Mouse (Mus musculus) liver, embryonic 11.5 days (tissue): ENCODE measurements around the gene Rft1. TPM values are rescaled to one million over a fixed set of nuclear protein-coding genes. Genes with fewer than 3 reads are reported as not detected.

Experiments used
- ATAC-seq: fragments of 200-750 bp; cut with Nextera tagmentation; replicated peaks from 2 replicates; pipeline ENCODE4 v1.8.0; 2017; ENCODE audit warnings: moderate number of reproducible peaks, mild to moderate bottlenecking, moderate TSS enrichment, moderate library complexity; ENCODE audit not compliant: low FRiP score
- DNase-seq: peaks from one replicate; pipeline ENCODE4 v3.0.0-alpha.2; 2017; ENCODE audit warnings: low spot score
- H3K27ac ChIP-seq: fragments of 300-500 bp; sonication (generic); 2 replicates; pipeline ENCODE4 v1.5.1; 2014; ENCODE audit warnings: mild to moderate bottlenecking, low read depth, low read length, control low read depth
- H3K27me3 ChIP-seq: fragments of 300-500 bp; sonication (generic); replicated peaks from 2 replicates; pipeline ENCODE4 v1.6.1; 2014; ENCODE audit warnings: low read length, mixed read lengths; ENCODE audit not compliant: control insufficient read depth, insufficient read depth
- H3K36me3 ChIP-seq: fragments of 300-500 bp; sonication (generic); 2 replicates; pipeline ENCODE4 v1.6.1; 2014; ENCODE audit warnings: mild to moderate bottlenecking, low read length, moderate library complexity, mixed read lengths; ENCODE audit not compliant: control insufficient read depth, insufficient read depth
- H3K4me1 ChIP-seq: fragments of 300-500 bp; sonication (generic); replicated peaks from 2 replicates; pipeline ENCODE4 v1.6.1; 2014; ENCODE audit warnings: low read length, mixed read lengths; ENCODE audit not compliant: control insufficient read depth, insufficient read depth
- H3K4me2 ChIP-seq: fragments of 300-500 bp; sonication (generic); 2 replicates; pipeline ENCODE4 v1.6.1; 2014; ENCODE audit warnings: mild to moderate bottlenecking, control low read depth, moderate library complexity
- H3K4me3 ChIP-seq: fragments of 300-500 bp; sonication (generic); 2 replicates; pipeline ENCODE4 v1.5.1; 2014; ENCODE audit warnings: low read depth, low read length, control low read depth
- H3K9ac ChIP-seq: fragments of 300-500 bp; sonication (generic); 2 replicates; pipeline ENCODE4 v1.6.1; 2014; ENCODE audit warnings: low read depth, low read length, control low read depth
- H3K9me3 ChIP-seq: fragments of 300-500 bp; sonication (generic); 2 replicates; pipeline ENCODE4 v1.6.1; 2016; ENCODE audit warnings: low read length, inconsistent platforms, mixed read lengths; ENCODE audit not compliant: control insufficient read depth
- WGBS: fragments of 180-500 bp; shearing (Covaris S2); extraction: QIAGEN DNeasy Blood & Tissue Kit; methylation state at CpG from one replicate; pipeline ENCODE4 v1.1.7; 2014; 5-methylcytosine and 5-hydroxymethylcytosine counted together
- polyA plus RNA-seq: library from polyadenylated mRNA; unstranded; fragments of >200 nt; fragmentation: Nextera tagmentation; extraction: Ambion mirVana; gene quantifications from 2 replicates; pipeline ENCODE4 v1.2.1, GENCODE M21; 2014

Gene Rft1
- 9.7 and 9.8 TPM in 2 replicates for polyA plus RNA-seq

GRCm38 (mm10) chr14:30653943-30654659 is at the start of gene Rft1:
TSS of gene Rft1 (plus strand) at chr14:30654360.
- WGBS, result 2% methylated on average over 38 of the region's 38 CpGs
- Histone ChIP-seq H3K9me3 (no peaks in the 10 kb centered on the region), H3K4me2 (peak within 1 kb of the TSS; percentile 78), H3K9ac (peak within 1 kb of the TSS; percentile 100), H3K4me3 (peak within 1 kb of the TSS; percentile 95), H3K36me3 (peaks cover 3% of the 10 kb centered on the region), H3K27me3 (no peaks in the 10 kb centered on the region), H3K27ac (peak within 1 kb of the TSS; percentile 76), H3K4me1 (peaks cover 4% of the 10 kb centered on the region)
- ATAC-seq (peak; percentile 91), DNase-seq (peak; percentile 99)

DNA sequence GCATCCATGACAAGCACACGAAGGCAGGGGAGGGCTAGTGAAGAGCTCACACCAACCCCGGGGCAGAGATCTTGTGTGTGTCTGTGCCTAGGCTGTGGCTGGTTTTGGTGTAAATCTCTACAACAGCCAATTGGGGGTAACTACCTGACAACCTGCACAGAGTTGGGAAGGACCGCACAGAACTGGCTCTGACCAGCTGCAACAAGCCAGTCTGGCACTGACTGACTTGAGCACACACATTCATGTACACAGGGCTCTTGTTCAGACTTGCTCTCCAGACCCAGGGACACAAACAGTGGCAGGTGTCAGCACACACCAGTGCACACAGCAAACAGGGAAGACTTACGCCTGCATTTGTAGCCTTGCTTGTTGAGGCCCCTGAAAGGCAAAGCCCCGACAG is 47.3 kb upstream of the Rft1 start:
- peaks cover 5% of the 10 kb centered on the region; the same call in 1 of the 2 replicates for H3K36me3 ChIP-seq
- H3K27me3 ChIP-seq, result no peaks in the 10 kb centered on the region
- no peak overlapping the region for H3K4me3 ChIP-seq
- 89% methylated on average over 5 of the region's 5 CpGs for WGBS
- H3K9me3 ChIP-seq, result no peaks in the 10 kb centered on the region
- H3K9ac ChIP-seq, result no peak overlapping the region
- H3K4me2 ChIP-seq, result no peak overlapping the region
- DNase-seq (no peak), ATAC-seq (no peak)
- H3K4me1 ChIP-seq, result peaks cover 4% of the 10 kb centered on the region
- H3K27ac ChIP-seq, result no peak overlapping the region

- 67% methylated on average over 4 of the region's 4 CpGs for WGBS
- no peaks in the 10 kb centered on the region for H3K27me3 ChIP-seq
- DNase-seq (no peak), ATAC-seq (0 out of 2 replicates have a peak, but pooled peaks have one; percentile 24)
- H3K4me2 ChIP-seq, result no peak overlapping the region
- H3K9me3 ChIP-seq, result no peaks in the 10 kb centered on the region
- H3K36me3 ChIP-seq, result peaks cover 5% of the 10 kb centered on the region; the same call in 1 of the 2 replicates
- H3K9ac ChIP-seq, result no peak overlapping the region
- peaks cover 7% of the 10 kb centered on the region for H3K4me1 ChIP-seq
- no peak overlapping the region for H3K4me3 ChIP-seq
- no peak overlapping the region for H3K27ac ChIP-seq
These were observed 46.5 kb upstream of the Rft1 start for GRCm38 (mm10) chr14:30607696-30608095.

DNA sequence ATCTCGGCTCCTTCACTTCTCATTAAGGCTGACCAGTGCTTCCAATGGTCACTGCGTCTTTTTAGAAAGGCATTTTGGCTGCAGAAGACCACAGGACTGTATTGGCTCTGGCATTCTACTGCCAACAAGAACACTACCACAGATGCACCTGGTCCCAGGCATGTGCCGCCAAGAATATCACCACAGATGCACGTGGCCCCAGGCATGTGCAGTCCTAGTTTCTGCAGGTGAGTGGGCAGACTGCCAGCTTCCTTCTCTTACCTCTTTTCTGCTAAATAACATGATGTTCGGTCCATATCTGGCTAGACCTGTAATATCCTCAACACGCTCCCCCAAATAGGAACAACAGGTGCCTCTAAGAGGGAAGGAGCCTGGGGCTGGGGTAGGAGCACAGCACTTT is 46.0 kb upstream of the Rft1 start:
- 89% methylated on average over 6 of the region's 6 CpGs for WGBS
- ATAC-seq, result no peak
- no peaks in the 10 kb centered on the region for H3K27me3 ChIP-seq
- no peak overlapping the region for H3K4me3 ChIP-seq
- no peak overlapping the region for H3K9ac ChIP-seq
- H3K36me3 ChIP-seq, result peaks cover 5% of the 10 kb centered on the region; the same call in 1 of the 2 replicates
- peaks cover 11% of the 10 kb centered on the region for H3K4me1 ChIP-seq
- H3K4me2 ChIP-seq, result no peak overlapping the region
- no peak for DNase-seq
- H3K27ac ChIP-seq, result no peak overlapping the region
- no peaks in the 10 kb centered on the region for H3K9me3 ChIP-seq

- WGBS, result 80% methylated on average over 3 of the region's 3 CpGs
- Histone ChIP-seq H3K27me3 (no peaks in the 10 kb centered on the region), H3K36me3 (peaks cover 5% of the 10 kb centered on the region; the same call in 1 of the 2 replicates), H3K4me2 (no peak overlapping the region), H3K4me3 (no peak overlapping the region), H3K9me3 (no peaks in the 10 kb centered on the region), H3K9ac (no peak overlapping the region), H3K4me1 (peaks cover 11% of the 10 kb centered on the region), H3K27ac (no peak overlapping the region)
- ATAC-seq, result no peak
- DNase-seq, result no peak
These were observed 44.7 kb upstream of the Rft1 start for GRCm38 (mm10) chr14:30609499-30609898.

DNA sequence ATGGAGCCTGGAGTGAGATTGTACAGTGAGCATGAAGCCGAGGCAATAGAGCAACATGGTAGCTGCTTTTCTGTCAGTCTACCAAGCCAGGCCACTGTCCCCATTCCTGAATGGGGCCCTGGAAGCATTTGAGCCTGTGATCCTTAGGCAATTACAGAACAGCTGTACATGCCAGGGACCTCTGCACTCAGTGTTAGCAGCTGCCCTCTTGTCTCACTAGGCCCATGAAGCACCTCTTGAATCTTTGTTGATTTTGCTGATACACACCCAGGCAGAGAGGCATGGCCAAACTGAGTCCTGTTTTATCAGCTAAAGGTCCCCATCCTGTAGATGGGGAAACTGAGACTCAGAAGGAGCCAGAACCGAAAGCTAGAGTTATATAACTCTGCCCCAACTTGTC is 43.9 kb upstream of the Rft1 start:
- Histone ChIP-seq H3K36me3 (peaks cover 5% of the 10 kb centered on the region; the same call in 1 of the 2 replicates), H3K27ac (no peak overlapping the region), H3K4me3 (no peak overlapping the region), H3K9ac (no peak overlapping the region), H3K27me3 (no peaks in the 10 kb centered on the region), H3K9me3 (no peaks in the 10 kb centered on the region), H3K4me2 (no peak overlapping the region), H3K4me1 (peaks cover 11% of the 10 kb centered on the region)
- no peak for ATAC-seq
- no peak for DNase-seq
- 79% methylated on average over 2 of the region's 2 CpGs for WGBS

- 85% methylated on average over 3 of the region's 3 CpGs for WGBS
- Histone ChIP-seq H3K36me3 (peaks cover 5% of the 10 kb centered on the region; the same call in 1 of the 2 replicates), H3K27me3 (no peaks in the 10 kb centered on the region), H3K4me2 (no peak overlapping the region), H3K4me3 (no peak overlapping the region), H3K9ac (no peak overlapping the region), H3K4me1 (peaks cover 11% of the 10 kb centered on the region), H3K9me3 (no peaks in the 10 kb centered on the region), H3K27ac (no peak overlapping the region)
- DNase-seq (no peak), ATAC-seq (no peak)
These were observed 43.2 kb upstream of the Rft1 start for GRCm38 (mm10) chr14:30610940-30611339.

DNA sequence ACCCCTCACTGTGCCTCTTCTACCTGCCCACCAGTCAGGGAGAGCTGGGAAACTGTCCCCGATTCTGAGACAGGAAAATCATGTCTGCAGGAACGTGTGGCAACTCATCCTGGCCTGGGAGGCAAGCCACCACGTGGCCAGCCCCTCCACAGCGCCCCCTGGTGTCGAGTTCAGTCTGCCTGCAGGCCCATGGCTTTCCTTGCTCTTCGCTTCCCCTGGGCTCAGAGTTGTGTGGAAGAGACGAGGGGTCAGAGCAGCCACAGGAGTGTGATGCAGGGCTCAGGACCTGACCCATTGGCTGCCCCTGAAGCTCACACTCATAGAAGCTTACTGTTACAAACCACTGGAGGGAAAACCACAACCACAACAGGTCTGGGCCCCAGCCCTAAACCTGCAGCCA is 41.6 kb upstream of the Rft1 start:
- H3K4me1 ChIP-seq, result peaks cover 17% of the 10 kb centered on the region
- peak; percentile 37; the same call in 1 of the 2 replicates for ATAC-seq
- H3K27ac ChIP-seq, result no peak overlapping the region
- WGBS, result 20% methylated on average over 7 of the region's 7 CpGs
- H3K4me3 ChIP-seq, result no peak overlapping the region
- no peak overlapping the region for H3K9ac ChIP-seq
- DNase-seq, result peak; percentile 82
- H3K27me3 ChIP-seq, result no peaks in the 10 kb centered on the region
- no peaks in the 10 kb centered on the region for H3K9me3 ChIP-seq
- H3K36me3 ChIP-seq, result peaks cover 2% of the 10 kb centered on the region; the same call in 1 of the 2 replicates
- H3K4me2 ChIP-seq, result no peak overlapping the region
